Mouse (Mus musculus) testis, adult 10 weeks (tissue): ENCODE data around the gene Rhd. TPM values are rescaled to one million over a fixed set of nuclear protein-coding genes. Genes with fewer than 3 reads are reported as not detected.

Experiments
- polyA plus RNA-seq: library from polyadenylated mRNA; stranded (reverse); fragments of 350-450 nt; fragmentation: Illumina TruSeq; extraction: RNeasy Lipid Tissue Mini Kit (QIAGEN cat#74804); gene quantifications from one replicate; pipeline ENCODE4 v1.2.3, GENCODE M21; 2014; ENCODE audit warnings: low read depth, low replicate concordance

Gene Rhd
- not detected for polyA plus RNA-seq

GRCm38 (mm10) chr4:134863937-134864729 is at the start of gene Rhd:
Gene Rhd (plus strand): TSS chr4:134864536.

DNA sequence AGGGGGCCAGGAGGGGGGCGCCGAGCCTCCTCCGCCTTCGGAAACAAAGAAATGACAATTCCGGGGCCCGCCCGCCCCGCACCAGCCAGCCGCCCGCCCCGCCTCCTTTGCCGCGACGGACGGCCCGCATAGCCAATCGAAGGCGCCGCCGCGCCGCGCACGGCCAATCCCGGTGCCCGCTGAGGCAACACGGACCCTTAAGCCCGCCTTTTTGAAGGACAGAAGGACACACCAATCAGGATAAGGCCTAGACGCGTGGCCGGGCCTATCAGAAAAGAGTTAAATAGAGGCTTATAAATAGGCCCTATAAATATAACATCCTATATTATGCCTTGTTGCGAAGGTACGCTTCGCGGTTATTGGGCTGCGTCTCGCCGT is 11.1 kb upstream of the Rhd start, which contains the start of gene Maco1:
Gene Maco1, minus strand, starts transcription at position 87 of the 378 bp plus-strand sequence.

DNA sequence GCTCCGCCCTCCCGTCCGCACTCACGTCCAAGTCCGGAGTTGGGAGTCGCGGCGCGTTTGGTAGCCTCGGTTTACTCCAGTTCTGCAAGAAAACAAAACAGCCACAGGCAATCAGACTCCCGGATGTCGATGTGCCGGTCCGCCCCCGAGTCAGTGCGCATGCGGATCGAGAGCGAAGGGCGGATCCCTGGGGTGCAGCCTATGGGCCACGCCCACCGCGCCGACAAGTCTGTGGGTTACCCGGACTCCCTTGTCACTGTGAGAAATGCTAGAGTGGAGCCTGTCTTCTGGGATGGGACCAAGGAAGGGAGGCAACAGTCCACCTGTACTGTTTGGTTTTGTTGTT is 50.5 kb downstream of the Rhd start, which contains the start of gene Tmem50a:
Gene Tmem50a, minus strand, starts transcription at position 161 of the 346 bp plus-strand sequence.

GRCm38 (mm10) chr4:134923258-134924018 is 59.1 kb downstream of the Rhd start, which contains the start of gene Rsrp1:
Gene Rsrp1 (plus strand): TSS chr4:134923592.

DNA sequence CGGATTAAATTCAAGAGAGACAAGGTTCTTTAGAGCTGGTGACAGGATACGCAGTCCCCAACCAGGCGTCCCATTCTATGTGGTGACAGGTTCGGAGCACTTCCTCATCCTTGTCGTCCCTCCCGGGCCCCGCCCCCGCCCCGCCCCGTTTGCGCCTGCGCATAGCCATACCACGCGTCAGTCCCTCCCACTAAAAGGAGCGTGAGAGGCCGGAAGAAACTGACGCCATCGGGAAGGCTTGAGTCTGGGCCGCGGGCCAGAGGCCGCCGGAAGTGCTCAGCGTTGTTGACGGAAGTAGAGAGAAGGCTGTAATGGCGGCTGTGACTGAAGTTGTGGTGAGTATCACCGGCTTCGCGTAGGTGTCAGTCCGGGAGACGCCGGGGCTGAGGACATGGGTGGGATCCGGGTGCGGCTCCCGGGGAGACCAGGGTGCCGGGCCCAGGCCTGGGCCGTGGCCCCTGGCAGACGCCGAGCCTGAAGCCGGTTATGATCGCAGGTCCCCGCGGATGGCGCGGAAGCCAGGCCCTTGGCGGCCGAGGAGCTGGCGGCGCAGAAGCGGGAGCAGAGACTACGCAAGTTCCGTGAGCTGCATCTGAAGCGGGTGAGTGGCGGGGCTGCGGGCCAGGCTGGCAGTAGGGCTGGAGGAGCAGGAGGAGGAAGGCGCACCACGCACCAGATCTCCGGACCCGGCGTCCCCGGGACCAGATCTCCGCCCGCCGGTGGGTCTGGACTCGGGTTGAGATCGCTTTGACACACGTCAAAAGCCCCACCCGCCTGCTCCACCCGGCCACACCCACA is 66.5 kb downstream of the Rhd start, which contains the start of gene Syf2:
Gene Syf2, plus strand, starts transcription at position 215 of the 798 bp plus-strand sequence.

Other genes with a start within 250 kb of the Rhd start
- 0.70 TPM for gene Man1c1, start 160.2 kb upstream of the Rhd start, polyA plus RNA-seq
- gene Ldlrap1, start 96.5 kb upstream of the Rhd start, polyA plus RNA-seq, result 0.13 TPM
- gene Maco1, start 11.2 kb upstream of the Rhd start, polyA plus RNA-seq, result 47.7 TPM
- 8.2 TPM for gene Tmem50a, start 50.5 kb downstream of the Rhd start, polyA plus RNA-seq
- gene Rsrp1, start 59.1 kb downstream of the Rhd start, polyA plus RNA-seq, result 300 TPM
- gene Syf2, start 66.4 kb downstream of the Rhd start, polyA plus RNA-seq, result 40.6 TPM